ENCODE assay signal across 9 mouse cellular contexts in the genomic region with DNA sequence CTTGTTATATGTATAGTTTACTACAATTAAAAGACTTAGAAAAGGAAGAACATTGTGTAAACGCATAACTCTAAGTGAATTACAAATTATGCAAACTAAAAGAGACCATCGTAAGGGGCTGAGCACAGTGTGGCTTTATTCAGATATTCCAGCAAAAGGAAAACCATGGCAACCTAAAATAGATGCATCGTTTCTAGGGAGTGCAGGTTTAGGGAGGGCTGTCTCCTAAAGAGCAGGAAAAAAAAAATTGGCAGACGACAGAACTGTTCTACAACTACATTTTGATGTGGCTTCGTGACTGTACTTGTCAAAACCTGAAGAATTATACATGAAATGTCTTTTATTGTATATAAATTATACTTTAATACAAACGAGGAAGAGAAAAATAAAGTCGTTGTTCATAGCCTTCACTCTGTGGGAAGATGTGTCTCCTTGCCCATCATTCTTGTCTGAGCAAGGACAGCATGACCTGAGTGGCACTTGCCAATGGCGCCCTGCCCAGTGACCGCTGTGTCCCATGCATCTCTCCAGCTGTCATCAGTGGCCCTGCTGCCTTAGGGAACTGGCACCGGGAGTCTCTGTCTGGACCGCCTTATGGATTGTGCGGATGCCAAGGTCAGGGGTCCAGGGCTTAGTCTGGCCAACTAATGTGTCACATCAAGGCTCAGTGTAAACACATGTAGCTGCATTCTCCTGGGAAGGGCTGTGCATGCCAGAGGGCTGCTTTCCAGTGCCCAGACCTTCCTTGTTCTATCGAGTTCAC.
DNase-seq lines count a peak whose midpoint lies in the region; TF ChIP-seq lines count a peak whose summit lies in the region.
"Had no signal": no experiment of that assay in that cellular context is flagged by ENCODE, and none has a peak within 500 bp of the region (broad histone marks: within the 10 kb centered on the region; RNA-seq: fewer than 3 reads in every experiment).

No protein-coding gene starts in this region.

- H3K4me3 ChIP-seq in left cerebral cortex, adult 2 months, result no peak overlapping the region
- no peak overlapping the region for H3K4me3 ChIP-seq in cerebellum, adult 2 months (replicated peaks; ENCODE audit: insufficient read depth, low read depth, low read length)

- intact Hi-C loops in left cerebral cortex, postnatal 10 days (cut with DNase I), result no loop called here
- intact Hi-C loops in left cerebral cortex, adult 2 months (cut with DNase I), result no loop called here
- intact Hi-C loops in heart, postnatal 36 days (cut with DNase I), result no loop called here

- no peak for TF ChIP-seq POLR2A in cerebellum, adult 2 months (IDR thresholded peaks at IDR 0.05; ENCODE audit: borderline replicate concordance, insufficient read depth, low read length)

- H3K27ac ChIP-seq in left cerebral cortex, adult 2 months, result no peak overlapping the region
- peak overlapping the region; percentile 60 for H3K27ac ChIP-seq in cerebellum, adult 2 months (ENCODE audit: insufficient read depth, low read length)

- no peak for TF ChIP-seq CTCF in left cerebral cortex, adult 2 months (IDR thresholded peaks at IDR 0.05)
- no peak for TF ChIP-seq CTCF in cerebellum, adult 2 months (IDR thresholded peaks at IDR 0.05; ENCODE audit: borderline replicate concordance, insufficient read depth, low read depth, low read length)

- no peaks in the 10 kb centered on the region for H3K27me3 ChIP-seq in cerebellum, adult 2 months (ENCODE audit: control insufficient read depth, insufficient read depth, low read length)

- DNase-seq in left cerebral cortex, postnatal 10 days (ENCODE audit: extremely low spot score in 1 of 2, low spot score in 2 of 2), result peak; percentile 42
- DNase-seq in left cerebral cortex, adult 2 months (ENCODE audit: extremely low spot score in 1 of 2, low spot score in 2 of 2), result no peak
- peak; percentile 77 for DNase-seq in adrenal gland, postnatal 25 days
- DNase-seq in cerebellum, adult 2 months, result peak; percentile 92 to 93
- peak; percentile 19 to 47 for DNase-seq in heart, postnatal 36 days
- DNase-seq in urinary bladder, postnatal 36 days (ENCODE audit: low spot score in 2 of 2), result no peak
- no peak for DNase-seq in testis, postnatal 10 days (ENCODE audit: low spot score)
- DNase-seq: lung, adult 18-20 months; spleen, adult 18-20 months had no signal

- WGBS in cerebellum, adult 2 months, result 15% methylated on average over 13 of the region's 13 CpGs

- peaks cover 37% of the 10 kb centered on the region for H3K4me1 ChIP-seq in cerebellum, adult 2 months (ENCODE audit: control insufficient read depth, insufficient read depth, low read length)

Comparison
In these comparisons a context has a peak if more than half of its experiments do, and no peak if none do; other contexts are left out.
1. DNase-seq: peak in left cerebral cortex, postnatal 10 days (2 of 2), adrenal gland, postnatal 25 days (single experiment), cerebellum, adult 2 months (2 of 2) and heart, postnatal 36 days (2 of 2); none in left cerebral cortex, adult 2 months (0 of 2), urinary bladder, postnatal 36 days (0 of 2) and testis, postnatal 10 days (single experiment).